Mouse (Mus musculus): Measurements from ENCODE around the gene Foxd3.
A peak's percentile ranks its signal among the peaks of the same experiment; 100 is the strongest.

Gene Foxd3

DNA sequence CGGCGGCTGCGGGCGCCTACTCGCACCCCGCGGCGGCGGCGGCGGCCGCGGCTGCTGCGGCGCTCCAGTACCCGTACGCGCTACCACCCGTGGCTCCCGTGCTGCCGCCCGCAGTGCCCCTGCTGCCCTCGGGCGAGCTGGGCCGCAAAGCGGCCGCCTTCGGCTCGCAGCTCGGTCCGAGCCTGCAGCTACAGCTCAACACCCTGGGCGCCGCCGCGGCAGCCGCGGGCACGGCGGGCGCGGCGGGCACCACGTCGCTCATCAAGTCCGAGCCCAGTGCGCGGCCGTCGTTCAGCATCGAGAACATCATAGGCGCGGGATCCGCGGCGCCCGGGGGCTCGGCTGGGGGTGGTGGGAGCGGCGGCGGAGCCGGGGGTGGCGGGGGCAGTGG is 1.3 kb downstream of the Foxd3 start:
- DNase-seq (ENCODE audit: low read depth): no peak

GRCm38 (mm10) chr4:99657831-99658470 is 1.9 kb downstream of the Foxd3 start:
- no peak for DNase-seq (ENCODE audit: low read depth)

DNA sequence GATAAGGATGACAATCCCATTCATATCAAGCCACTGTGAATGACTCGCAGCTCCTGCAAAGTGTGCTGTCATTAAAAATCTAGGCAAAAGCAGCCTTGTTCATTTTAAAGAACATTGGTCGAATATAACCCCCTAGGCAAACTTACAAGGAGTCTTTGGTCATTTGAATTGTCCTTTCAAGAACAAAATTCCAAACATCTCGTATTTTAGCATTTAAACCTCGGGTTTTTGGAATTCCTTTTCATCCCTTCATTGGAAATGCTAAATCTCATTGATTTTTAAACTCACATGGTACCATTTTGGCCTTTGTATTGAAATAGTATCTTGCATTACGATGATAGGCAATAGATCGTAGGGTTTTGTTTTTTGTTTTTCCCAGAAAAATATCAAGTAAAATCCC is 2.8 kb downstream of the Foxd3 start:
- no peak for DNase-seq (ENCODE audit: low read depth)

GRCm38 (mm10) chr4:99659361-99660072 is 3.4 kb downstream of the Foxd3 start:
- no peak for DNase-seq (ENCODE audit: low read depth)

DNA sequence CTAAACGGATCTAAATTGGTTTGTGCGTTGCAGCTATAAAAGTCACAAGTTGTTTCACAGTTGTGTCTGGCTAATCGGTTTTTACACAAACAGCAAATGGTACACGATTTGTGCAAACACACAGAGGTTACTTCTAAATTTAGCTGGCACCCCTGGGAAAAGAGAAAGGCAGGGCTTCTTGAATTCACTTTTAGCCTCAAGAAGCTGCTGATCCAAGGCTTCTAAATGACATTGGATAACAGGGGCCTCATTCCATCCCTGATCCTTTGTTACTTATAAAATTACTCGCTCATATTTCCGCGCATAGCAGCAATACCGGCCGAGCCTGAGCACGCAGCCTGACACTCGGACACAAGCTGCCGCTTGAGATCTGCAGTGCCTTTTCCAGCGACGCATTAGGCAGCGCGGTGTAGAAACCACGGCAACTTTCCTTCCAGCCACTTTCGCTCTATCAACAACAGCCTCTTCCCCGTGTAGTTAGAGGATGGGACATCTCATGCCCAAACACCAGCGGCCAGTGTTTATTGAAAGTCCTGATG is 4.0 kb downstream of the Foxd3 start:
- no peak for DNase-seq (ENCODE audit: low read depth)

DNA sequence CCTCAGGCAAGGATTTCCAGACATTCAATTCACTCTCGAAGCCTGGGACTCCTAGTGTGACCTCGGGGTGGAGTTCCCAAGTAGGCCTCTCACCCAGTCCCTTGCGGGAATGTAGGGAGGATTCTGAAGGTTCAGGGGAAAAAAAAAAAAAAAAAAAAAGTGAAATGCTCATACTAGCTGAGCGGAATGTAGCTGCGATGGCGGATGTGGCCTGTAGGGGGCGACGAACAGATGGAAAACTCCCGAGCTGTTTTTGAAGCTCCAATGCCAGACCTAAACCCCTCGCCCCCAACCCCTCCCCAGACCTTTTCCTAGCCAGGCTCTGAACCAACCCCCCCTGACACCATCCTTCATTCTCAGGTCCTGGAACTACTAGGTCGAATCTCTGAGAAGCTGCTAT is 4.9 kb downstream of the Foxd3 start:
- peak; percentile 59 for DNase-seq (ENCODE audit: low read depth)

DNA sequence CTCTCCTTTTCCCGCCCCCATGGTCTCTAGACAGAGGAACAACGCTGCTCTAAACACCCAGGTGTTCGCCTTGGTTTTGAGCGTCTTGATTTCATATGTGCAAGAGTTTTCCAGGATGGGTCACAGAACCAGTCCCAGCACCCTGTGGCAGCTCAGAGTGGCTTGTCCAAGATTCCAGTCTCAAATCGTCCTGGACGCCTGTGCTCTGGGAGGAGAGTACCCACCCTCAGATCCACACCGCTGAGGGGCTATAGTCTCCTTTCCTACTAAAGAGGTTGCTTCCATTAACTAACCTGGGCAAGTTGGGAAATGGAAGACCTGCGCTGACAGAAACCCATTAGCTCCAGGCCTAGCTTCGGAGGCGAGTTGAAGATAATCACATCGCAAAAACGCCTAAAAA is 5.9 kb downstream of the Foxd3 start:
- DNase-seq (ENCODE audit: low read depth): no peak

DNA sequence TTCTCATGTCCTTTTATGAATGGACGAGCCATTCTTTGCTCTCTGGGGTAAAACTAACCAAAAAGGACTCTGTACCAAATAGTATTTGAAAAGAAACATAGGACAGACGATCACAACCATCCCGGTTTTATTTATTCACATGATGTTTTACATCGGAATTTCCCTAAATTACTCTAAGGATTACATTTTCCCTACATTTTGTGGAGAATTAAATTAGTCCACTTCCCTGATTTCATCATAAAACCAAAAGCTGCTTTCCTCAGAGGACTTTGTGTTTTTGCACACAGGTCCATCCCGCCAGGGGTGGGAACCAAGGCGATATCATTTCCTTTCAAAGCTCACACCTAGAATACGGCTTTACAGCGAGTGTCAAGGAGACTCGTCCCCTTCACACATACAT is 6.3 kb downstream of the Foxd3 start:
- no peak for DNase-seq (ENCODE audit: low read depth)

DNA sequence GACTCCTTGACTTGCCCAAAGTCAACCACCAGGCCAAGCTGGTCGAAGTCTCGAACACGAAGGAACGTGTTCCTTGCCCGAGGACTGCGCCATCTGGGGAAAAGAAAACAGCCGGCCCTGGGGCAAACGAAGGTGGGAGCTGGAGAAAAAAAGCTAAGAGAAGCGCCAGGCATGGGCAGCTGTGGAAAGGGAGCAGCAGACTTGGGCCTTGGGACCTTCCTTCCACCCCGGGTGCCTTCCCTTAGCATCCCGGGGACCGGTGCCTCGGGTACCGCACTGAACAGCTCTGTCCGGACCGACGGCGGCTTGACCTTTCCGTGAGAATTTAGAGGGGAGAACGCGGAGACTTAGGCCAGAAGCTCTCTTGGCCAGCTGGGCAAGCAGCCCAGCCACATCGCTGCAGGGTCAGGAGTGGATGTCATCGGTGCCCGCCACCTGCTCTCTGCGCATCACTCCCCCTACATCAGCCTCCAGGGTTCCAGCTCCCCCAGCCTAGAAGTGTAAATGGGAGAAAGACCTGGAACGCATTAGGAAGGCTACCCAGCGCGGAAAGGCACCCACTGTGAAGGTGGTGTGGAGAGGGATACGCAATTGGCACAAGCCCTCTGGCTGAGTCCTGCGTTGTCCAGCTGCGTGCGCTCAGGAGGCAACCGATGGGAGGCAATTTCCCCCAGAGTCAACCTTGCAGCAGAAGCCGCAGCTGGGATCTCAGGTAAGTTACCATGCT is 6.9 kb downstream of the Foxd3 start:
- no peak for DNase-seq (ENCODE audit: low read depth)

DNA sequence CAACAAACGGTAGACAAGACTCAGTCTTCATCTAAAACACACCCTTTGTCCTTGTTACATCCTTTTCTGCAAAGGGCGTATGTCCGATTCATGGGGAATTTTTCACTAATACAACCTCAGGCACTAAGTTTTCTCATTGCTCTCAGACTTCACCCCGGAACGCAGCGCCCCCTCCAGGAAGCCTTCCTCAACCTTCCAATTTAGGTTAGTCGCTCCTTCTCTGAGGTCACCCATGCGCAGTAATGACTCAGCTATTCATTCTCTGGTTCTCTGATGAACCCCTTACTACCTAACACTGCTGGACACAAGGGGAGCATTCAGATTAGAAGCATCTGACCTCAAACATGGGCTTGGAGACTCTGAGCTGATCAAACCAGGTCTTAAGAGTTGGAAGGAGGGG is 7.6 kb downstream of the Foxd3 start:
- DNase-seq (ENCODE audit: low read depth): no peak

- DNase-seq (ENCODE audit: low read depth): no peak
These were observed 14.2 kb downstream of the Foxd3 start for GRCm38 (mm10) chr4:99670203-99670851.

GRCm38 (mm10) chr4:99675191-99675590 is 19.1 kb downstream of the Foxd3 start:
- DNase-seq (ENCODE audit: low read depth): no peak

- no peak for DNase-seq (ENCODE audit: low read depth)
These were observed 27.8 kb downstream of the Foxd3 start for GRCm38 (mm10) chr4:99683941-99684340.

DNA sequence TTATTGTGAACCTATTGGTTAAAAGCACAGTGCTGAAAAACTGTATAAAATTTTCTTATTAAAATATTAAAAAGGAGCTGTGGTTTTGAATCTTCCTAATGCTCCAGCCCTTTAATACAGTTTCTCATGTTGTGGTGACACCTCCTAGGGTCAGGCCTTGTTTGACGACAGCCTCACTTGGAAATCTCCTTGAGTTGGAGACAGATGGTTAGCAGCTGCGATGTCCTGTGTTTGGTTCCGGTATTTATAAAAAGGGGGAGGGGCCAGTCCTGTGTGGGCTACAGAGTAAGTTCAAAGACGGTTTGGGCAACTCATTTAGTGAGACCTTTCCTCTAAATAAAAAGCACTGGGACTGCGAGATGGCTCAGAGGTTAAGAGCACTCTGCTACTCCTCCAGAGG is 30.2 kb downstream of the Foxd3 start:
- no peak for DNase-seq (ENCODE audit: low read depth)
